Mouse (Mus musculus): ENCODE measurements around the gene Nkiras1.

- TF ChIP-seq POLR2A (IDR thresholded peaks at IDR 0.05; ENCODE audit: borderline replicate concordance, insufficient read depth, low read length) = no peak
- TF ChIP-seq CTCF (IDR thresholded peaks at IDR 0.05; ENCODE audit: borderline replicate concordance, insufficient read depth, low read depth, low read length) = no peak
Measured at GRCm38 (mm10) chr14:18233981-18234960, 36.7 kb upstream of the Nkiras1 start.

Data from cerebellum, adult 2 months (tissue).